Mouse (Mus musculus): ENCODE results near the gene Tpst1. TPM values are rescaled to one million over a fixed set of nuclear protein-coding genes. Genes with fewer than 3 reads are reported as not detected.

The Tpst1 gene
- polyA plus RNA-seq (2012; rRNA removed): 33.3 and 35.0 TPM in 2 replicates

DNA sequence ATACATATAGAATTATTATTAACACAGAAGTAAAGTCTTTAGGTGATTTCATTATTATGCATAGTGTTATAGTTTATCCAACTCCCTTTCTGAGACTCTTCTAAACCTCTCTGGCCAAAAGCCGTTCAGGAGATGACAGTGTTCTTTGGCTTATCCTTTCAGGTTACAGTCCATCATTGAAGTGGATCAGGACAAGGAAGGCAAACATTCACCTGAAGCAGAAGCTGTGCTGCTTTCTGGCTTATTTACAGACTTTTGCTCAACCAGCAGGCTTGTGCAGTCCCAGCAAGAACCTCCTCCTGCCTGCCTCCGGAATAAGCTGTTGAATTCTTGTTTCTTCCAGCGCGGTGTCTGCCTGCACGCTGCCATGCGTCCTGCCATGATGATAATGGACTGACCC is at the start of gene Tpst1:
TSS of gene Tpst1 (plus strand) at position 301 of the 400 bp plus-strand sequence.

DNA sequence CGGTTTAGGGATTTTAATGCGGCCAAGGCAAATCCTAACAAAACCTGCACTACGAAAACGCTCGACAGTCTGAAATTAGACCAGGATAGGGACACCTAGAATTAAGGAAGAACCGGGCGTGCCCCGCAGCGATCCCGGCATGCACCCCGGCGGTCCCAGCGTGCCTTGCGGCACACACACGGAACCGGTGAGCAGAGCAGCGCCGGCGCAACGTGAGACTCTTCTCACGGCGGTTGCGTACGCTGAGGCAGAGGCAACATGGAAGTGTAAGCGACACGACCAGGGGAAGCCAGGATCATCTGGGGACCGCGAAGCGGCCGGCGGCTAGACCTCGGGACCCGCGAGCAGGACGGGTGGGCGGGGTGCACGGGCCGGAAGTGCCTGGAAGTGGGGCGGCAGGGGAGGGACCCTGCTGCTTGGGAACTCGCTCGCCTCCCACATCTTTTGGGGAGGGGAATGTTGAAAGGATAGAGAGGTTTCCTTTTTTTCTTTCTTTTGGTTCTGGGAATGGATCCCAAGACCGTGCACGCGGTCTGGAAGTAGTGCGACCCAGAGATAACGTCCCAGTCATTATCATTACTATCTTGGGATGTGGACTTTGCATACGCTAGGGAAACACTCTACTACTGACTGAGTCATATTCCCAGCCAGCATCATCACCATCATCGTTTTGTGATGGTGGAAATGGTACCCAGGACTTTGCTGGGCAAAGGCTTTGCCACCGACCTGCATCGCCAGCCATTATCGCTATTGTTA is 43.8 kb upstream of the Tpst1 start, which contains the start of the genes Asl and Crcp:
TSS of gene Asl (minus strand) at position 106 of the 756 bp plus-strand sequence.
TSS of gene Crcp (plus strand) at position 149 of the 756 bp plus-strand sequence.

DNA sequence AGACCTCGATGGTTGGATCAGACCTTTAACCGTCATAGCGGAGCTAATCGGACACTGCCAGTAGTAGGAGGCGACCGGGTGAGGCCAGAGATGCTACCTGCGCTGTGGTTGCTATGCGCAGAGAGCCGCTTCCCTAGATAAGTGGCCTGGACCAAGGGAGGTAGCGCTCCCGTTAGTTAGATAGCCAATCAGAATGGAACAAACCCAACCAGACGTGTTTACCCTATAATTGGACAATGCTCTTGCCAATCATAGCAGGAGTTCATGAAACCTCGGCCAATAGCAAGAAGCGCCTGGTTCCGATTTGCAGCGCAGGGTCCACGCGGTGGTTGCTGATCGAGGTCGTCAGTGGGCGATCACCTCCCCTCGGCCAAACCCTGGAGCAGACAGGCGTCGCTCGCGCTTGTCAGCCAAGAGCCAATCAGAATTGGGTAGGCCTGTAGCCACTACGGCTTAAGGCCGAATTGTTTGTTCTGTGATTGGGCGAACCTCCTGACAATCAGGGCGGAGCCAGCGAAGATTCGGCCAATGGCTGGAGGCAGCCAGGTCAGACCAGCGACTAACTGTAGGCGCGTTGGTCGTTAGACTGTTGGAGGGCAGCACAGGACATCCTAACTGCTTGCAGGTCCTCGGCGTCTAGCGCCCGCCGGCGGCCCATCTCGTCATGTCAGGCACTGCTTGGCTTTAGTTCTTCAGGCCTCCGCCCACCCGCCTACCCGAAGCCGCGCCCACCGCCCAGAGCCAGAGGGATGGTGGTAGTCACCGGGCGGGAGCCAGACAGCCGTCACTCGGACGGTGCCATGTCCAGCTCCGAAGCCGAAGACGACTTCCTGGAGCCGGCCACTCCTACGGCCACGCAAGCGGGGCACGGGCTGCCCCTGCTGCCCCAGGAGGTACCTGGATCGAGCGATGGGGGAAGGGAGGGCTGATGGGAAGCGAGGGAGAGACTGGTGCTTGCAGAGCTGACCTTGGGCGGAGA is 71.5 kb downstream of the Tpst1 start, which contains the start of gene Kctd7:
TSS of gene Kctd7 (plus strand) at position 528 of the 979 bp plus-strand sequence.

DNA sequence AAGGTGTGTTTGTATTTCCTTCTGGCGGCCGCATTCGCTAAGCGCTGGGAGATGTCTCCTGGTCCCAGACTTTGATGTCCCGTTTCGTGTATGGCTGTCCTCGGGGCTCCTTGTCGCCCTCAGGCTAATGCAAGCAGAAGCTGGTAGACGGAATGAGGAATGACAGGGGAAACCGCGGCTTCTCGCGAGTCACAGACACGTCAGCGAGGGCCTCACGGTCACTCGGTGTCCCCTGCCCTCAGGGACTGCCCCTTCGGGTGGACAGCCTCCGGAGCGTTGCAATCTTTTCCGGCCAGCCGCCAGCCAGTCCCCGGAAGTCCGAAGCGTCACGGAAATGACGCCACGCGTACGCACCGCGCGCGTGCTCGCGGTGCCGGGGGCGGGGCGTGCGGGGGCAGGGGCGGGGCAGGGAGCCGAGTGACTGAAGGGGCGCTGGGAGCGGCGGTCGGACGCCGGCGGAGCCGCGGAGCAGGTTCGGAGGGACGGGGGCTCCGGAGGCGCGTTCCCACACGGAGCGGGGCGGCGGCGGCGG is 98.4 kb downstream of the Tpst1 start, which contains the start of gene Rabgef1:
TSS of gene Rabgef1 (plus strand) at position 376 of the 532 bp plus-strand sequence.

Other genes starting within 250 kb of the Tpst1 start
- gene Sumf2, start 226.3 kb upstream of the Tpst1 start, polyA plus RNA-seq (2012; rRNA removed): 19.7 and 24.7 TPM in 2 replicates
- gene Chchd2, start 185.9 kb upstream of the Tpst1 start, polyA plus RNA-seq (2012; rRNA removed): 731 and 832 TPM in 2 replicates
- 14.1 and 14.9 TPM in 2 replicates for gene Zbed5, start 177.6 kb upstream of the Tpst1 start, polyA plus RNA-seq (2012; rRNA removed)
- gene Phkg1, start 174.8 kb upstream of the Tpst1 start, polyA plus RNA-seq (2012; rRNA removed): 0.84 and 1.8 TPM in 2 replicates
- 4.0 and 4.9 TPM in 2 replicates for gene Nupr1l, start 164.8 kb upstream of the Tpst1 start, polyA plus RNA-seq (2012; rRNA removed)
- gene Vkorc1l1, start 131.4 kb upstream of the Tpst1 start, polyA plus RNA-seq (2012; rRNA removed): 39.5 and 39.9 TPM in 2 replicates
- 18.6 and 21.4 TPM in 2 replicates for gene Gusb, start 70.3 kb upstream of the Tpst1 start, polyA plus RNA-seq (2012; rRNA removed)
- 36.9 and 39.2 TPM in 2 replicates for gene Asl, start 44.1 kb upstream of the Tpst1 start, polyA plus RNA-seq (2012; rRNA removed)
- gene Crcp, start 44.0 kb upstream of the Tpst1 start, polyA plus RNA-seq (2012; rRNA removed): 58.2 and 58.4 TPM in 2 replicates
- gene Kctd7, start 71.5 kb downstream of the Tpst1 start, polyA plus RNA-seq (2012; rRNA removed): 15.4 and 15.6 TPM in 2 replicates
- gene Rabgef1, start 98.5 kb downstream of the Tpst1 start, polyA plus RNA-seq (2012; rRNA removed): 37.7 and 39.4 TPM in 2 replicates
- 23.2 and 24.9 TPM in 2 replicates for gene Tmem248, start 143.8 kb downstream of the Tpst1 start, polyA plus RNA-seq (2012; rRNA removed)
- 45.3 and 48.3 TPM in 2 replicates for gene Sbds, start 182.2 kb downstream of the Tpst1 start, polyA plus RNA-seq (2012; rRNA removed)
- 15.9 and 16.1 TPM in 2 replicates for gene Tyw1, start 182.3 kb downstream of the Tpst1 start, polyA plus RNA-seq (2012; rRNA removed)